Mouse (Mus musculus): ENCODE results near the gene Vps26c.

Gene Vps26c

DNA sequence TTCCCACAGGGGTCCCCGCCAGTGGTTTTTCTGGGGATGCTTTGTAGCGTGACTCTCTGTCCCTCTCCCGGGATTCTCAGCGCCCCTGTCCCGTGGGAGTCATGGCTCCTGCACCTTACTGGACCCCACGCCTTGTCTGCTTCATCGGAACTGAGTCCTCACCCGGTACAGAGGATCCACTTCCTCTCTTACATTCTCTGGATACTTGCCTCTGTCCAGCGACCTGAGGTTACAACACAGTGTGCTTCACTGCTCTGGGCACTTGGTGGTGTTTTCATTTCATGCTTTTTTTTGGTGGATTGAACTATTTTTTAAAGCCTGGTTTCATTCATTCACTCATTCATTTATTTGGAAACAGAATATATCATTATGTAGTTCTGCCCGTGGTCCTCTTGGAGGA, 23.2 kb upstream of the Vps26c start:
- no peak for DNase-seq (ENCODE audit: low read depth in 1 of 2, low spot score in 2 of 2)

DNA sequence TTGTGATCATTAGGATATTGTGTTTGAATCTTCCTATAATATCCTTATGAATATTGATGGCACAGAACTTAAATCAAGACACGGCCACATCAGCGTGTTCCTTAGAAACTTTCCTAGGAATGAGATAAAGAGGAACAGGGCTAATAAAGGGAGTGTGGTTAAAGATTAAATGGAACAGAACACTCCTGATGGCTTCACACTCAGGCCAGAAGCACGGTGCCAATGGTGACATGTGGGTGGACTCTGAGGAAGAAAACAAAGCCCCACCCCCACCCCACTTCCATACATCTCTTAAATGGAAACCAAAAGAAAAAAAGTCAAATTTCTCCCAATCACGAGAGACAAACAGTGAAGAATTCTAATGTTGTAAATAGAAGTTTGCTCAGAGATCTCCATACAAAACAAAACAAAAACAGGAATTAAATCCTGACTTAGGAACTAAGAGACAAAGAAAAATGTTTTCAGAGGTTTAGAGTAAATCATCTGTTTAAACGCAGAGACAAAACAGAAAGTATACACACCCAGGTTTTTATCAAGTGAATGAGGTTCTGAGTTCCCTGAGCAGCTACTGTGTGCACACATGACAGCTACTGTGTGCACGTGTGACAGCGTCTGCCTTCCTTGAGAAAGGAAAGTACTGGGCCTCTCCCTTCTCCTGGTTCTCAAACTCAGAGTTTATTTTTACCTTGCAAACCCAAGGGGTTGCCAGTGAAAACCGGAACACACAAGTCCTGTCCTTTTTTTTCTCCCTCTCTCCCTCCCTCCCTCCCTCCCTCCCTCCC, 19.3 kb upstream of the Vps26c start:
- no peak for DNase-seq (ENCODE audit: low read depth in 1 of 2, low spot score in 2 of 2)

DNA sequence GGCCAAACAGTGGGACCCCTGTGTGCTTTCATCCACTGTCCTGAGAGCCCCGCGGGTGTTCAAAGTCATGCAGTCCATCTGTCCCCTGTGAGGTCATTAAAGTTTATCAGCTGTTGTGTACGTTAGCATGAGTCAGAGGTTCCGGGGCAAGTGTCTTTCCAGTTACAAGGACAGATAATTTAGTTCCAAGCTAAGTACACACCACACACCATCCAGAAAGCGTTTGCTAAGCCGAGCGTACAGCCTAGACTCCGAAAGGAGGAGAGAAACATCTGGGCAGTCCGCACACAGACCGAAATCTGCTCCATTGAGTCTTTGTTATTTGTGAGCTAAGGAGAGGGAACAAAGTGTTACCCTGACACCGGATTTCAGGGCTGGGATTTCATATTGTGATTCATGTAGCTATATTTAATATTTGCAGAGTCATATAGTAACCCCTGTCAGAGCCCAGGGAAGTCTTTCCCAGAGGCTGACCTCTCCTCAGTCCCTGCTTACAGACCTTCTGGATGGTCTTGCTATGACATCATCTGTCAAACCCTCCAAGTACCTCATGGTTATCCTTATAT, 18.0 kb upstream of the Vps26c start:
- DNase-seq (ENCODE audit: low read depth in 1 of 2, low spot score in 2 of 2): no peak

DNA sequence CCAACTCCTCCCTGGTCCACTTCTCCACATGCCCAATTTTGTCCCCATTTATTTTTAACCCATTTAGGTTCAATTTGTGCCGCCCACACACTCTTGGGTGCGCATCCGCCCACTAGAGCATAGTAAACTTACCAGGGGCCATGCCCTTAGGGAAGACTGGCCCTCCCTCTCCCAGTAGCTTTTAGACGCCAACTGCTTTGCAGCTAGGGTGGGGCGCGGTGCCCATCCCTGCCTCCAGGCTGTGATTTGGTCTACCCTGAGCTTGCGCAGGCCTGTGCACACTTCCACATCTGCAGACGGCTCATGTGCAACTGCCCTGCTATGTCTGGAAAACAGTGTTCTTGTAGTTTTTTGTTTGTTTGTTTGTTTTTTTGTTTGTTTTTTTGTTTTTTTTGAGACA, 16.3 kb upstream of the Vps26c start:
- no peak for DNase-seq (ENCODE audit: low read depth in 1 of 2, low spot score in 2 of 2)

DNA sequence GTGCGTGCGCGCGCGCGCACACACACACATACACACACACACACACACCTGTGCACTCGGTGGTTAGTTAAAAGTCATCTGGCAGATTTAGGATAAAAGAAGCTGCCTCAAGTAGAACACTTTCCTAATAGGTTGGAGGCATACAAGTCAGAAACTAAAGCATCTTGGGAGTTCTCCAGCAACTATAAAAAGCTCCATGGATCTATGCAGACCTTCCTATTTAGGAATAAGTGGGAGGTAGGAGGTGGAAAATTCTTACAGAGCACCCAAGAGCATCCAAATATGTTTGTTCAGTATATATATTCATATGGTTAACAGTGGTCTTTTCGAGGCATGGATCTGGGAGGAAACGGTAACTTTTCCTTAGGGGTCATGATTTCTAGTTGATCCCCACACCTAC, 13.5 kb upstream of the Vps26c start:
- DNase-seq (ENCODE audit: low read depth in 1 of 2, low spot score in 2 of 2): no peak

DNA sequence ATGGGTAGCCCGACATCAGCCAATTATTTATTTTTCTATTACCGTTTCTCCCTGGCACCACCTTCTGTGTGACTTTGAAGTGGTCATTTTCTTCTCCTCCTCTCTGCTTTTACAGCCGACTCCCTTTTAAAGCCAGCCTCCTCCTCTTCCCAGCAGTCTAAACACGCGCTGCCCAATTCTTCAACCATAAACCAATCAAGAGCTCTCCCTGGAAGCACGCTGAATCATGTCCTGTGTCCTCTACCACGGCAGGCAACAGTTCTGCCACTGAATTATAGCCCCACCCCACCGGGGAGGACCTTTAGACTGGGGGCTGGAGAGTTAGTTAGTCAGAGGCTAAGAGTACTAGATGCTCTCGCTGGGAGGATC, 10.5 kb upstream of the Vps26c start:
- no peak for DNase-seq (ENCODE audit: low read depth in 1 of 2, low spot score in 2 of 2)

DNA sequence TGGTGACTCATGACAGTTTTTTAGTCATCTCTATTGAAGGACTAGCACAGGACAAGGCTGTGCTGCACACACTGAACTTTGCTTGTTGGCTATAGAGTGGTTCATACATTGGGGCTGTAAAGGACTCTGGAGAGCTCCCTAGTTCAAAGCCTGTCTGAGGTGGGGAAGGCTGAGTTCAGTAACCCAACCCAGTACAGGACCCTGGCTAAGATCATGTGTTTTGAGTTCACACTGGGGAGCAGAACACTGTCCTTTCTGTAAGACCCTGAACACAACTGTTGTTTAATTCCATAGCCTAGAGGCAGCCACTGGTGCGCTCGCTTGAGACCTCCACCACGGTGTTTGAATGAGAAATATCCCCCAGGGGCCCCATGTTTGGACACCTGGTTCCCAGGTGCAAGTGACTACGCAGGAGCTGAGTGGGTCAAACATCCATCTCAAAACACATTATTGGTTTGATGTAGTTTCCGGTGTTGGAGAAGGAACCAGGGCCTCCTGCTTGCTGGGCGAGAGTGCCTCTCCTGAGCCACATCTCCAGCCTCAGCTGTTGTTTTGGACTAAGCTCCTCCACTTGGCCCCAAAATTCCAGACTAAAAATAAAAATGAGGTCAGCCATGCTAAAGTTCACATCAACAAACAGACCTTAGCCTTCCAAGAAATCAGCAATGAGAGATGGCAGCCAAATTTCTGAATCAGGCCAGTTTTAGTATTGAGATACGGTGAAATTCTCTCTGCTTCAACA, 10.0 kb upstream of the Vps26c start:
- DNase-seq (ENCODE audit: low read depth in 1 of 2, low spot score in 2 of 2): no peak

DNA sequence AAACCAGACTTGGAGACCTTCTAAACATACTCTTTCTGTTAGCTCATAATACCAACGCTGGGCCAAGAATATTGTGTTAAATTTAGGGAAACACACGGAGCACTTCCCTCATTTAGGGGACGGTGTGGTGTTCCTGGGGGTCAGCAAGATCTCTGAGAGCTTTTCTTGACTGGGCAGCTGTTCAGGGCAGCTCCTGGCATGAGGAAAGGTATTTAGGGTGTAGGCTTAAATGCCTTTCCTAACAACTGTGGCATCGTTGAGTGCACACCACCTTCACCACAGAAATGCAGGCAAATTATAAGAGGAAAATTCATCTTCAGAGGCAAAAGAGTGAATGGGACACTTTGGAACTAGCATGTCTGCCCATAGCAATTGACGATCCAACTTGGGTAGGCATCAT, 9.1 kb upstream of the Vps26c start:
- no peak for DNase-seq (ENCODE audit: low read depth in 1 of 2, low spot score in 2 of 2)

DNA sequence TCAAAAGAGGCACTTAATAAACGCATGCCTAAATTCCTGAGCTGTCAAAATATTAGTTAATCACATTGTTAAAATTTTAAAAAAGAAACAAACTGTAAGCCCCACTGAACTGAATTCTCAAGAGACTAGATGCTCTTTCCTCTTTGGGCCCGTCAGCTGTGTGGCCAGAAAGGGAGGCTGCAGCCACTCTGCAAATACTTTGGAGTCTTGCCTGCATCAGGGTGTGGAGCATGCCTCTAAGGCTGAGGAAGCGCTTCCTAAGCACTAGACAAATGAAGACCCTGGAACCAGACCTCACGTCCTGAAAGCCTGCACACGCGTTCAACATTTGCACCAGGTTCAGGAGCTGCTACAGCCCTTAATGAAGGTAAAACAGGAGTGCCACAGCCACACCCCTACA, 7.0 kb upstream of the Vps26c start:
- no peak for DNase-seq (ENCODE audit: low read depth in 1 of 2, low spot score in 2 of 2)

DNA sequence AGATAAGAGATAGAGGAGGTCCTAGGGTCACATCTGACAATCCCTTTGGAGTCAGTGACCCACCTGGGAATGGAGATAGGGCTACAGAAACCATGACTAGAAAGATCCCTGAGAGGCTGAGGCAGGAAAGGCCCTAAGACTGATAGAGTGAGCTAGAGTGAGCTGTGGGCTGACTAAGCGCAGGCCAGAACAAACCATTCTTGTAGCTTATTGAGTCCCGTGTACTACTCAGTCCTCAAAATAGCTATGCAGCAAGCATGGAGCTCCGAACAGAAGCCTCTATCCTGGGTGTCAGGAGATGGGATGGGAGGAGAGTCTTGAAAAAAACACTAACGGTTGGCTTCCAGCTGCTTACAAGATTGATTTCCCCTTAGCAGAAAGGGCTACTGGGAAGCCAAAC, 4.6 kb upstream of the Vps26c start:
- no peak for DNase-seq (ENCODE audit: low read depth in 1 of 2, low spot score in 2 of 2)

DNA sequence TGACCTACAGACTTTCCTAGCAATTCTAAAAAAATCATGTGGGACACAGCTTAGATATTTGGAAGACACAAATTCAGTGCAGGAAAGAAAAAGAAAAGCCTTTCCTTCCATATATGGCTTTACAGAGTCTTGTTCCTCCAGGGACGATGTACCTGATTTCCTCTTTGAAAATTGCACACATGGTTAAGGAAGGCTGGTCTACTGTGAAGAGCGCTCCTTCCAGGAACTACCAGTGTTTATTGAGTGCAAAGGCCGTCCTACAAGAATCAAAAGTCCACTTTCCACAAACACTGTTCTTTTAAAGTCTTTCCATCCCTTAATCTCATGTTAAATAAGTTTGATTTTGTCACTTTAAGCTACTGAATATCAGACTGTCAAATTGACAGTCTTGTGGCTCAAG, 916 bp upstream of the Vps26c start:
- DNase-seq (ENCODE audit: low read depth in 1 of 2, low spot score in 2 of 2): no peak

DNA sequence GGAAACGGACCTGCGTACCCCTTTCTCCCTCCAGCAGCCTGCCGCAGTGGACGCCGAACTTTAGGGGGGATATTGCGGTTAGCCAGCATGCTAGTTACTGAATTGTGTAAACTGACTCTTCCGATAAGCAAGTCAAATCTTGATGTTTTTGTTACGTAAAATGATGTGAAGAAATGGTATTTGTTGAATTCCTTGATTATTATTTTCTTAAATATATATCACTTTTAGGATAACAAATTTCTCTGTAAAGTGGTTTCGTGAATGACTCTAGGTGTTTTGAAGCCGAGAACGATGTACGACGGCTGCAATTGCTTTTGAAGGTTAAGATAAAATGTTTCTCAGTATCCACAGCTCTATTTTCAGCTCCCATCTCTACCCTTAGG, 513 bp upstream of the Vps26c start:
- no peak for DNase-seq (ENCODE audit: low read depth in 1 of 2, low spot score in 2 of 2)

DNA sequence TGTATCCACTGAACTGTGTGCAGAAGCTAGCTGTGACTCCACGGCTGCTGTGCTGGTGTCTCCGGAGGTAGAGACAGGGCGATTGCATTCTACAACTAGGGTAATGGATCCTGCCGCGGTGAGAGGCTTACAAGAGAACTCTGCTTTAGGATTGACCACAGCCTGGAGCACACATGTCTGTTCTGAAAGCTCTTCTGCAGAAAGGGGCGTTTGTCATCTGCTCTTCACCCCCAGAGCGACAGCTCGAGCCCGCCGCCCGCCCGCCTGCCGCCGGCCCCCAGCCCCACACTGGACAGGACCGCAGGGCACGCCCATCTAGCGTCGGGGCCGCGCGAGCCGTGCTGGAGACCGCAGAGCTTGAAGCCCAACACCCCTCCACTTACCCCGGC, 681 bp downstream of the Vps26c start:
- DNase-seq (ENCODE audit: low read depth in 1 of 2, low spot score in 2 of 2): no peak

DNA sequence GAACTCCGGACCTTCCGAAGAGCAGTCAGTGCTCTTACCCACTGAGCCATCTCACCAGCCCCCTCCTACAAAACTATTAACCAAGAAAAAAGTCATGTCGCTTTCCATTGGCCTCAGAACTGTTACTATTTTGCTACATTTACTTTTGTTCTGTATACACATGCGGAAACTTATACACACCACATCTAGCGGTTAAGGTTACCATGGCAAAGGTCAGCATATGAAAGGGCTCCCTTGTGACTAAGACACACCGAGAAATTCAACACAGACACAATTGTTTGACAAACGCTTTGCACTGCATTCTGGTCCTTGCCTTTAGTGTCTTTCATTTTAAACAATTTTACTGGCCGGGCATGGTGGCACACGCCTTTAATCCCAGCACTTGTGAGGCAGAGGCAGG, 1.9 kb downstream of the Vps26c start:
- DNase-seq (ENCODE audit: low read depth in 1 of 2, low spot score in 2 of 2): no peak

DNA sequence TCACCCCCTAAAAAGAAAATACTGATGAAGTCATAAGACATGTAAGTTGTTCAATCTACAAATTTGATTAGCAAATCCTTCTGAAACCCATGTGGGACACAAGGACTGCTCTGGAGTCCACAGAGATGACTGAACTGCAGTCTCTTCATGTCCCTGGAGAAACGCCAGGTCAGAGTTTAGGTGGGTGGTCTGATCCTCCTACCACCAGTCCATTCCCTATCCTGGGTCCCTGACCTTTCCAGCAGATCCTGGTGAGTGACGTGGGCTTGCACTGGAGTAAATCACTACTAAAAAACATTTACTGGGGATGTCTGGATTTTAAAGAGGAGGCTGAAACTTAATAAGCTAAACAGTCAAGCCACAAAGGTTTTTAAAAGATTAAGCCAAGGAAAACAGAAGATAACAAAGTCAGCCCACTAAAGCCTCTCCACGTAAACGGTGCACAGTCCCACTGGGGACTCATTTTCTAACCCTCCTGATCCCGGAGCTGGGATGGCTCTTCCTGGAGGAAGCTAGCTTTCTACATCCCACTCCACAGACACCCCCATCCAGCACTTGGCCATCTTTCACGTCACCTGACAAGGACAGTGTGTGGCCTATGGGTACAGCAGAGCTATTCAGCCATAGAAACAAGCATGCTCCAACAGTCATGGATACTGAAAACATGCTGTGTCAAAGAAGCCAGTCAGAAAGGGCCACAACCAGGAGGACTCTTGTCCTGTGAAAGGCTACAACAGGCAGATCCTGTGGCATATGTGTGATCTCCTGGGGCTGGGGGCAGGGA, 2.8 kb downstream of the Vps26c start:
- DNase-seq (ENCODE audit: low read depth in 1 of 2, low spot score in 2 of 2): no peak

DNA sequence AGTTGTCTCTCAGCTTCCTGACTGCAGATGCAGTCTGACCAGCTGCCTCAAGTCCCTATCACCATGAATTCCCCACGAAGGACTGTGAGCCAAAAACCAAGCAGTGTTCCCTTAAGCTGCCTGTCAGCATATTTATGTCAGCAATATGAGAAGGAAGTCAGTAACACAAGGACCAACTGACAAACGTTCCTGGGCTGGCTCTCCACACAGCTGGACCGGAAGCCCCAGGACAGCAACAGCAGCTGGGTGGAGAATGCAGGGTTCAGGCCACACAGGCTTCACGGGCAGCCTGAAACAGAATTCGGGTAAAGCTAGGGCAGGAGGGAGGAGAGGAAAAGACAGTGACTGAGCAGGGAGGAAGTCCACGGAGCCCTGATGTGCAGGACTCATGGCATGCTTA, 7.6 kb downstream of the Vps26c start:
- no peak for DNase-seq (ENCODE audit: low read depth in 1 of 2, low spot score in 2 of 2)

DNA sequence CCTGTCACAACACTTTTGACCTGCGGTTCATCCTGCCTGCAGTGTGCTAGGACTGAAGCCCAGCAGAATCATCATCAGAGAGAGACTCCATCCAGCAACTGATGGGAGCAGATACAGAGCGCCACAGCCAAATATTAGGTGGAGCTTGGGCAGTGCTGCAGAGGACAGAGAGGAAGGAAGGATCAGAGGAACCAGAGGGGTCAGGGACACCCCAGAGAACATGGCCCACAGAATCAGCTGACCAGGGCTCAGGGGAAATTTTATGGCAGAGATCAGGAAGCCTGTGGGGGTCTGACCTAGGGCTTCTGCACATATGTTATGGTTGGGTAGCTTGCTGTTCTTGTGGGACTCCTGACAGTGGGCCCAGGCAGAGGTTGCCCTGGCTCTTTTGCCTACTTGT, 9.0 kb downstream of the Vps26c start:
- no peak for DNase-seq (ENCODE audit: low read depth in 1 of 2, low spot score in 2 of 2)

DNA sequence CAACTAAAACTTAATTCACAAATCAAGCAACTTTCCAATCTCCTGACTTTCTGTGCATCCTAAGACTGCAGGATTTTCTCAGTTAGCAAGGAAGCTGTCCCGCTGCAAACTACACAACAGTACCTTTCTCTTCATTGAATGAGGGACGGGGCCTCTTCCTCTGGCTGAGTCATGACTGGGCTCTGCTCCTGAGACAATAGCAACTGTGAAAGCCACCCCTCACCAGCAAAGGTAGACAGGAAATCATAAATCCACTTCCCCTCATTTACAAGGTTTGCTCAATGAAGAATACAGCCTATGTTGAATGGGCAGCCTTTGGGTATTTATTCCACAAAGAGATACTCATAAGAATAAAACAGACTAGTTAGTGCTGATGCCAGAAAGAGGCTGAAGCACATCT, 16.6 kb downstream of the Vps26c start:
- no peak for DNase-seq (ENCODE audit: low read depth in 1 of 2, low spot score in 2 of 2)

DNA sequence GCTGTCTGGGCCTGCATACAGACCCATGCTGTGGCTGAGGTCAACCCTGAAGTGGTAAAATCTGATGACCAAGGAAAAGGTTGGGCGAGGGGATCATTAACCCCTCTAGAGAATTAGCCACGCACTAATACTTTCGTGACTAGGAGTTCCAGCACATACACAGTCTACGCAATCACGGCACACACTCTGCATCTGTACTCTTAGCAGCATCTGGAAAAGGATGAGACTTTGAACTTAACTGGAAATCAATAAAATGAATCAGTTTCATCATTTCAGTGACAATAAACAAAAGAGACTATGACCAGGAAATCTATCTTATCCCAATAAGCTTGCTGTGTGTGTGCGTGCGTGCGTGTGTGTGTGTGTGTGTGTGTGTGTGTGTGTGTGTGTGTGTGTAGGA, 17.9 kb downstream of the Vps26c start:
- DNase-seq (ENCODE audit: low read depth in 1 of 2, low spot score in 2 of 2): no peak

DNA sequence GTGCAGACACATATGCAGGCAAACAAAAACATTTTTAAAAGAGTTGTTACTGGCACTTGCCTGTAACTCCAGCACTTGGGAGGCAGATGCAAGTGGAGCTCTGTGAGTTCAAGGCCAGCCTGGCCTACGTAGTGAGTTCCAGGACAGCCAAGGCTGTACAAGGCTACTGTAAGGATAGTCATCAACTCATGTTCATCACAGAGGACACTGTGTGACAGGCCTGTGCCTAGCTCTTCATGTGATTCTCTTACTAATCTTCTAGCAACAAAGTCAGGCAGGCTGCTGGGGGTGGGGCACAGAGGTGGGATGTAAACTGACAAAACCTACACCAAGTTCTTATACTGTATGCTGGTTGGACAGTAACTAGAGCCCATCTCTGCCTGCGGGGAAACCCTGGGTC, 19.6 kb downstream of the Vps26c start:
- DNase-seq (ENCODE audit: low read depth in 1 of 2, low spot score in 2 of 2): no peak

DNA sequence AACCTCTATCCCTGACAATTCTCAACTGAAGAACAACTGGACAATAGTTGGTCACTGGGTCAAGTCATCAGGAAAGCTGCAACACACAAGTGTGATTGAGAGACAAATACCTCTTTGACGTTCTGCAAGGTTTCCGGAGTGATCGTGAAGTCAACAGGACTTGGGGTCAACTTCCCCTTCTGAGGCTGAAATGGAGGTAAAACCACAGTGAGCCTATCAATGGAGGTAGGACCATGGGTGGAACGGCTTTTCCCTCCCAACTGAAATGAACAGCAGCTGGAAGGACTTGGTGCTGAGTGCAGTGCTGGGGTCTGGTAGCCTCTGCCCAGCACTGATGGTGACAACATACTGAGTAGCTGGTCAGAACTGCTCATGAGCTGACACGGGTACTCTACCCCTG, 22.4 kb downstream of the Vps26c start:
- DNase-seq (ENCODE audit: low read depth in 1 of 2, low spot score in 2 of 2): no peak

DNA sequence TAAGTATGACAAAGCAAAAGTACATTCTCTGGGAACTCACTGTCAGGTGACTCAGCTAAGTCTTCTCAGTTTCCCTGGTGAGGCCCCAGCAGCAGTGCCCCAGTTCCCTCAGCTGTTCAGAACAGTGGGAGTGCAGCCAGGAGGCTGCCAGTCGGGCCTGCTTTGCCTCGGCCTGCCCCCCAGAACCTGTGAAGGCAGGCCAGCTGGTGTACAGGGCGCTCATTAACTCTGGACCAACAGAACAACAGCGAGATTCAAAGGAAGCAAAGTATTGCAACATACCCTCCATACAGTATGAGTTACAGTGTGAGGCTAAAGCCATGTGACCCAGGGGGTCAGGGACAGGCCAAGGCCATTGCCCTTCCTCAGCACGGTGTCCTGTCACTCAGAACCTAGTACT, 28.7 kb downstream of the Vps26c start:
- DNase-seq (ENCODE audit: low read depth in 1 of 2, low spot score in 2 of 2): no peak

Data from monocyte, adult 2 months (primary cell).